Mouse (Mus musculus): Measurements from ENCODE around the gene Larp6. TPM values are rescaled to one million over a fixed set of nuclear protein-coding genes. Genes with fewer than 3 reads are reported as not detected.

Gene Larp6
- total RNA-seq, 1 experiment = 0.62 TPM

GRCm38 (mm10) chr9:60747672-60748071 is 34.9 kb downstream of the Larp6 start:
- Histone ChIP-seq H3K9me3 (ENCODE audit: control insufficient read depth, insufficient read depth, low read depth, low read length) (no peaks in the 10 kb centered on the region), H3K36me3 (ENCODE audit: control insufficient read depth, insufficient read depth, low read length, poor library complexity, severe bottlenecking) (no peaks in the 10 kb centered on the region), H3K9ac (ENCODE audit: insufficient read depth, low read depth, low read length, poor library complexity, severe bottlenecking) (no peak overlapping the region), H3K4me3 (ENCODE audit: insufficient read depth in 1 of 2, low read depth in 1 of 2, low read length in 2 of 2, poor library complexity in 1 of 2, severe bottlenecking in 1 of 2) (no peak overlapping the region), H3K4me1 (ENCODE audit: control insufficient read depth in 2 of 2, insufficient read depth in 2 of 2, low read length in 2 of 2, poor library complexity in 1 of 2) (no peaks in the 10 kb centered on the region), H3K27ac (ENCODE audit: insufficient read depth, low read depth, low read length, poor library complexity, severe bottlenecking) (no peak overlapping the region)
- in situ Hi-C loops (cut with MboI; ENCODE audit: low sequenced_read_pairs in 2 of 2, unreplicated experiment in 2 of 2) = no loop called here
- DNase-seq (ENCODE audit: low read depth, low spot score) = no peak
- TF ChIP-seq MAFK (IDR thresholded peaks at IDR 0.05; ENCODE audit: insufficient read depth, low read depth, low read length) (no peak), ZNF384 (IDR thresholded peaks at IDR 0.05; ENCODE audit: low read depth, low read length) (no peak), ZC3H11A (IDR thresholded peaks at IDR 0.05; ENCODE audit: borderline replicate concordance, low read depth, low read length) (no peak), HCFC1 (IDR thresholded peaks at IDR 0.05; ENCODE audit: borderline replicate concordance, insufficient read depth, low read length) (no peak), CHD2 (IDR thresholded peaks at IDR 0.05; ENCODE audit: low read depth, low read length) (no peak)

DNA sequence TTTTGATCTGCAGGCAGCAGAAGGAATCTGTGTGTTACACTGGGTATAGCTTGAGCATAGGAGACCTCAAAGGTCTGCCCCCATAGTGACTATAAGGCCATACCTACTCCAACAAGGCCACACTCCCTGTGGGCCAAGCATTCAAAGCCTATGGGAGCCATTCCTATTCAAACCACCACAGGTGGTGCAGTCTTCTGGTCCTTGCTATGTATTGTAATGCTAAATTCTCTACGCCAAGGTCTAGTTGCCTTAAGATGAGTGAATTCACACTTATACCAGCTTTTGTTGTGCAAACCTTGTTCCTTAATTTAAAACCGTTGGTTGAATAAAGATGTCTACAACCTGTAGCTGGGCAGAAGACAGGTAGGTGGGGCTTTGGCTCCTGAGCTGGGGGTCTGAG is 35.4 kb downstream of the Larp6 start:
- in situ Hi-C loops (cut with MboI; ENCODE audit: low sequenced_read_pairs in 2 of 2, unreplicated experiment in 2 of 2) = no loop called here
- no peaks in the 10 kb centered on the region for H3K36me3 ChIP-seq (ENCODE audit: control insufficient read depth, insufficient read depth, low read length, poor library complexity, severe bottlenecking)
- no peaks in the 10 kb centered on the region for H3K9me3 ChIP-seq (ENCODE audit: control insufficient read depth, insufficient read depth, low read depth, low read length)
- no peak overlapping the region for H3K9ac ChIP-seq (ENCODE audit: insufficient read depth, low read depth, low read length, poor library complexity, severe bottlenecking)
- no peaks in the 10 kb centered on the region for H3K4me1 ChIP-seq (ENCODE audit: control insufficient read depth in 2 of 2, insufficient read depth in 2 of 2, low read length in 2 of 2, poor library complexity in 1 of 2)
- no peak overlapping the region for H3K4me3 ChIP-seq (ENCODE audit: insufficient read depth in 1 of 2, low read depth in 1 of 2, low read length in 2 of 2, poor library complexity in 1 of 2, severe bottlenecking in 1 of 2)
- DNase-seq (ENCODE audit: low read depth, low spot score) = no peak
- H3K27ac ChIP-seq (ENCODE audit: insufficient read depth, low read depth, low read length, poor library complexity, severe bottlenecking) = no peak overlapping the region
- TF ChIP-seq HCFC1 (IDR thresholded peaks at IDR 0.05; ENCODE audit: borderline replicate concordance, insufficient read depth, low read length) (no peak), CHD2 (IDR thresholded peaks at IDR 0.05; ENCODE audit: low read depth, low read length) (no peak), ZC3H11A (IDR thresholded peaks at IDR 0.05; ENCODE audit: borderline replicate concordance, low read depth, low read length) (no peak), ZNF384 (IDR thresholded peaks at IDR 0.05; ENCODE audit: low read depth, low read length) (no peak), MAFK (IDR thresholded peaks at IDR 0.05; ENCODE audit: insufficient read depth, low read depth, low read length) (no peak)

DNA sequence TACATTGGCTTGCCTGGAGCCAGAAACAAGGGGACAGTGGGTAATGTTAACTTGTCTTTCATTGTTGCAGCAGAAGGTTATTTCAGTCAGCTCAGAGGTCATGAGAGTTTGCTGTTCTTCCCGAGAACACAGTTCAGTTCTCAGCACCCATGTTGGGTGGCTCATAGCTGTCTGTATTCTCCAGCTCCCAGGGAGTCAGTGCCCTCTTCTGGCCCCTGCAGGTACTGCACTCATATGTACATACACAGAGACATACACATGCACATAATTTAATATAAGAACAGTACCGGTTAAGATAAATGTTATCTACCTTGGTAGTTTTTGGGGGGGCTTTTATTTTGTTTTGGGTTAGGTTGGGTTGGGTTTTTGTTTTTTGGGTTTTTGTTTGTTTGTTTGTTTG is 36.3 kb downstream of the Larp6 start:
- Histone ChIP-seq H3K4me1 (ENCODE audit: control insufficient read depth in 2 of 2, insufficient read depth in 2 of 2, low read length in 2 of 2, poor library complexity in 1 of 2) (no peaks in the 10 kb centered on the region), H3K27ac (ENCODE audit: insufficient read depth, low read depth, low read length, poor library complexity, severe bottlenecking) (no peak overlapping the region), H3K9ac (ENCODE audit: insufficient read depth, low read depth, low read length, poor library complexity, severe bottlenecking) (no peak overlapping the region), H3K9me3 (ENCODE audit: control insufficient read depth, insufficient read depth, low read depth, low read length) (no peaks in the 10 kb centered on the region), H3K4me3 (ENCODE audit: insufficient read depth in 1 of 2, low read depth in 1 of 2, low read length in 2 of 2, poor library complexity in 1 of 2, severe bottlenecking in 1 of 2) (no peak overlapping the region), H3K36me3 (ENCODE audit: control insufficient read depth, insufficient read depth, low read length, poor library complexity, severe bottlenecking) (no peaks in the 10 kb centered on the region)
- in situ Hi-C loops (cut with MboI; ENCODE audit: low sequenced_read_pairs in 2 of 2, unreplicated experiment in 2 of 2) = no loop called here
- TF ChIP-seq HCFC1 (IDR thresholded peaks at IDR 0.05; ENCODE audit: borderline replicate concordance, insufficient read depth, low read length) (no peak), ZC3H11A (IDR thresholded peaks at IDR 0.05; ENCODE audit: borderline replicate concordance, low read depth, low read length) (no peak), MAFK (IDR thresholded peaks at IDR 0.05; ENCODE audit: insufficient read depth, low read depth, low read length) (no peak), ZNF384 (IDR thresholded peaks at IDR 0.05; ENCODE audit: low read depth, low read length) (no peak), CHD2 (IDR thresholded peaks at IDR 0.05; ENCODE audit: low read depth, low read length) (no peak)
- DNase-seq (ENCODE audit: low read depth, low spot score) = peak; percentile 40

DNA sequence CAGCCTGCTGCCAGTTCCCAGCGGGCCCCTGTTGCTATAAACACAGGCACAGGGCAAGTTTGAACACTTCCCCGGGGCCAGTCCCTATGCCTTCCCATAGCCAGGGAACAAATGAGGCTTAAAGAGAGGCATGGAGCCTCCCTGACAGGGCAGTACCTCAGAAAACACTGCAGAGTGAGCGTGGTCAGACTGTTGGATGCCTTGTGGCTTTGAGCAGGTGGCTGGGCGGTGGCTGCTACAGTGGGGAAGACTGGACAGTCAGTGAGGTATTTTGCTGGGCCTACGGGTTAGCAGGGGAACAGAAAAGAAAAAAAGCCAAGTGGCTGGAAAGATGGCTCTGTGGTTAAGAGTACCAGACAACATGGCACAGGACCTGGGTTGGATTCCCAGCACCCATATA is 38.3 kb downstream of the Larp6 start:
- Histone ChIP-seq H3K4me3 (ENCODE audit: insufficient read depth in 1 of 2, low read depth in 1 of 2, low read length in 2 of 2, poor library complexity in 1 of 2, severe bottlenecking in 1 of 2) (no peak overlapping the region), H3K9me3 (ENCODE audit: control insufficient read depth, insufficient read depth, low read depth, low read length) (no peaks in the 10 kb centered on the region), H3K9ac (ENCODE audit: insufficient read depth, low read depth, low read length, poor library complexity, severe bottlenecking) (no peak overlapping the region), H3K4me1 (ENCODE audit: control insufficient read depth in 2 of 2, insufficient read depth in 2 of 2, low read length in 2 of 2, poor library complexity in 1 of 2) (no peaks in the 10 kb centered on the region), H3K27ac (ENCODE audit: insufficient read depth, low read depth, low read length, poor library complexity, severe bottlenecking) (no peak overlapping the region), H3K36me3 (ENCODE audit: control insufficient read depth, insufficient read depth, low read length, poor library complexity, severe bottlenecking) (no peaks in the 10 kb centered on the region)
- TF ChIP-seq CHD2 (IDR thresholded peaks at IDR 0.05; ENCODE audit: low read depth, low read length) (no peak), ZNF384 (IDR thresholded peaks at IDR 0.05; ENCODE audit: low read depth, low read length) (no peak), MAFK (IDR thresholded peaks at IDR 0.05; ENCODE audit: insufficient read depth, low read depth, low read length) (no peak), ZC3H11A (IDR thresholded peaks at IDR 0.05; ENCODE audit: borderline replicate concordance, low read depth, low read length) (no peak), HCFC1 (IDR thresholded peaks at IDR 0.05; ENCODE audit: borderline replicate concordance, insufficient read depth, low read length) (no peak)
- in situ Hi-C loops (cut with MboI; ENCODE audit: low sequenced_read_pairs in 2 of 2, unreplicated experiment in 2 of 2) = no loop called here
- DNase-seq (ENCODE audit: low read depth, low spot score) = no peak

GRCm38 (mm10) chr9:60751971-60752370 is 39.2 kb downstream of the Larp6 start:
- Histone ChIP-seq H3K4me3 (ENCODE audit: insufficient read depth in 1 of 2, low read depth in 1 of 2, low read length in 2 of 2, poor library complexity in 1 of 2, severe bottlenecking in 1 of 2) (no peak overlapping the region), H3K27ac (ENCODE audit: insufficient read depth, low read depth, low read length, poor library complexity, severe bottlenecking) (no peak overlapping the region), H3K36me3 (ENCODE audit: control insufficient read depth, insufficient read depth, low read length, poor library complexity, severe bottlenecking) (no peaks in the 10 kb centered on the region), H3K9ac (ENCODE audit: insufficient read depth, low read depth, low read length, poor library complexity, severe bottlenecking) (no peak overlapping the region), H3K4me1 (ENCODE audit: control insufficient read depth in 2 of 2, insufficient read depth in 2 of 2, low read length in 2 of 2, poor library complexity in 1 of 2) (no peaks in the 10 kb centered on the region), H3K9me3 (ENCODE audit: control insufficient read depth, insufficient read depth, low read depth, low read length) (no peaks in the 10 kb centered on the region)
- TF ChIP-seq CHD2 (IDR thresholded peaks at IDR 0.05; ENCODE audit: low read depth, low read length) (no peak), ZC3H11A (IDR thresholded peaks at IDR 0.05; ENCODE audit: borderline replicate concordance, low read depth, low read length) (no peak), HCFC1 (IDR thresholded peaks at IDR 0.05; ENCODE audit: borderline replicate concordance, insufficient read depth, low read length) (no peak), ZNF384 (IDR thresholded peaks at IDR 0.05; ENCODE audit: low read depth, low read length) (no peak)
- in situ Hi-C loops (cut with MboI; ENCODE audit: low sequenced_read_pairs in 2 of 2, unreplicated experiment in 2 of 2) = no loop called here
- no peak for DNase-seq (ENCODE audit: low read depth, low spot score)

Measured in ES-E14 (cell line).